Mouse (Mus musculus) hindbrain, embryonic 15.5 days (tissue): Measurements from ENCODE around the gene Atxn1. TPM values are rescaled to one million over a fixed set of nuclear protein-coding genes. Genes with fewer than 3 reads are reported as not detected.

Source experiments
- ATAC-seq: fragments of 200-750 bp; cut with Nextera tagmentation; 2 replicates; pipeline ENCODE4 v1.8.0; 2017; ENCODE audit warnings: low read depth, moderate number of reproducible peaks, moderate TSS enrichment; ENCODE audit not compliant: low FRiP score
- H3K27ac ChIP-seq: fragments of 300-500 bp; sonication (generic); replicated peaks from 2 replicates; pipeline ENCODE4 v1.5.1; 2015; ENCODE audit warnings: mild to moderate bottlenecking, inconsistent platforms
- H3K27me3 ChIP-seq: fragments of 300-500 bp; sonication (generic); 2 replicates; pipeline ENCODE4 v1.6.1; 2015; ENCODE audit warnings: control low read depth, inconsistent platforms
- H3K36me3 ChIP-seq: fragments of 300-500 bp; sonication (generic); 2 replicates; pipeline ENCODE4 v1.6.1; 2015; ENCODE audit warnings: control low read depth, inconsistent platforms
- H3K4me1 ChIP-seq: fragments of 300-500 bp; sonication (generic); replicated peaks from 2 replicates; pipeline ENCODE4 v1.6.1; 2015; ENCODE audit warnings: control low read depth, inconsistent platforms
- H3K4me2 ChIP-seq: fragments of 300-500 bp; sonication (generic); 2 replicates; pipeline ENCODE4 v1.6.1; 2015; ENCODE audit warnings: moderate library complexity, mild to moderate bottlenecking, inconsistent platforms
- H3K4me3 ChIP-seq: fragments of 300-500 bp; sonication (generic); 2 replicates; pipeline ENCODE4 v1.5.1; 2015; ENCODE audit warnings: mild to moderate bottlenecking, inconsistent platforms
- H3K9ac ChIP-seq: fragments of 300-500 bp; sonication (generic); 2 replicates; pipeline ENCODE4 v1.6.1; 2015; ENCODE audit warnings: inconsistent platforms
- H3K9me3 ChIP-seq: fragments of 300-500 bp; sonication (generic); 2 replicates; pipeline ENCODE4 v1.6.1; 2016; ENCODE audit warnings: control low read depth, inconsistent platforms
- WGBS: fragments of 180-500 bp; shearing (Covaris S2); methylation state at CpG from one replicate; pipeline ENCODE4 v1.1.7; 2015; 5-methylcytosine and 5-hydroxymethylcytosine counted together
- polyA plus RNA-seq: library from polyadenylated mRNA; unstranded; fragments of >200 nt; fragmentation: Nextera tagmentation; extraction: Ambion mirVana; gene quantifications from 2 replicates; pipeline ENCODE4 v1.2.1, GENCODE M21; 2015

The Atxn1 gene
- polyA plus RNA-seq, 1 experiment from 2014 or later: 8.1 TPM

GRCm38 (mm10) chr13:45974651-45975050 lies 9.8 kb upstream of the Atxn1 start:
- Histone ChIP-seq H3K4me2 (no peak overlapping the region), H3K4me3 (no peak overlapping the region), H3K9ac (no peak overlapping the region), H3K36me3 (no peaks in the 10 kb centered on the region), H3K4me1 (0 out of 2 replicates have a peak, but pooled peaks cover 3% of the 10 kb centered on the region), H3K27ac (no peak overlapping the region), H3K27me3 (no peaks in the 10 kb centered on the region), H3K9me3 (no peaks in the 10 kb centered on the region)
- 69% methylated on average over 3 of the region's 3 CpGs for WGBS
- ATAC-seq: no peak

- Histone ChIP-seq H3K27ac (no peak overlapping the region), H3K36me3 (no peaks in the 10 kb centered on the region), H3K4me2 (no peak overlapping the region), H3K9me3 (no peaks in the 10 kb centered on the region), H3K4me3 (no peak overlapping the region), H3K9ac (no peak overlapping the region), H3K27me3 (no peaks in the 10 kb centered on the region), H3K4me1 (0 out of 2 replicates have a peak, but pooled peaks cover 3% of the 10 kb centered on the region)
- ATAC-seq: no peak
- 53% methylated on average over 7 of the region's 7 CpGs for WGBS
These were observed 9.2 kb upstream of the Atxn1 start for GRCm38 (mm10) chr13:45973972-45974490.

GRCm38 (mm10) chr13:45970920-45971536 lies 6.2 kb upstream of the Atxn1 start:
- no peak overlapping the region for H3K4me2 ChIP-seq
- WGBS: 64% methylated on average over 12 of the region's 12 CpGs

GRCm38 (mm10) chr13:45968206-45968605 lies 3.4 kb upstream of the Atxn1 start:
- no peaks in the 10 kb centered on the region for H3K27me3 ChIP-seq
- WGBS: 68% methylated on average over 4 of the region's 4 CpGs
- H3K27ac ChIP-seq: no peak overlapping the region
- no peaks in the 10 kb centered on the region for H3K36me3 ChIP-seq
- H3K9ac ChIP-seq: no peak overlapping the region
- H3K4me3 ChIP-seq: no peak overlapping the region
- H3K4me1 ChIP-seq: peaks cover 16% of the 10 kb centered on the region
- H3K9me3 ChIP-seq: no peaks in the 10 kb centered on the region
- ATAC-seq: no peak
- H3K4me2 ChIP-seq: no peak overlapping the region

More at GRCm38 (mm10) chr13:45970920-45971536, 6.2 kb upstream of the Atxn1 start:
- Histone ChIP-seq H3K4me1 (peaks cover 11% of the 10 kb centered on the region), H3K27ac (no peak overlapping the region), H3K4me3 (no peak overlapping the region), H3K27me3 (no peaks in the 10 kb centered on the region), H3K9ac (no peak overlapping the region), H3K36me3 (no peaks in the 10 kb centered on the region), H3K9me3 (no peaks in the 10 kb centered on the region)
- no peak for ATAC-seq

GRCm38 (mm10) chr13:45967371-45967770 lies 2.6 kb upstream of the Atxn1 start:
- Histone ChIP-seq H3K27ac (no peak overlapping the region), H3K27me3 (no peaks in the 10 kb centered on the region), H3K4me3 (no peak overlapping the region), H3K4me2 (no peak overlapping the region), H3K4me1 (peaks cover 23% of the 10 kb centered on the region), H3K36me3 (no peaks in the 10 kb centered on the region), H3K9ac (no peak overlapping the region), H3K9me3 (no peaks in the 10 kb centered on the region)
- ATAC-seq: no peak
- 70% methylated on average over 3 of the region's 3 CpGs for WGBS

- WGBS: 2% methylated on average over 14 of the region's 14 CpGs
- Histone ChIP-seq H3K36me3 (no peaks in the 10 kb centered on the region), H3K27me3 (no peaks in the 10 kb centered on the region), H3K4me2 (peak overlapping the region; percentile 95), H3K4me1 (peaks cover 30% of the 10 kb centered on the region), H3K27ac (0 out of 2 replicates have a peak overlapping the region, but pooled peaks have one; percentile 34), H3K4me3 (peak overlapping the region; percentile 85), H3K9ac (no peak overlapping the region), H3K9me3 (no peaks in the 10 kb centered on the region)
- ATAC-seq: no peak
These were observed 1.8 kb upstream of the Atxn1 start for GRCm38 (mm10) chr13:45966586-45966985.

- ATAC-seq: peak; percentile 9; the same call in 1 of the 2 replicates
- H3K27ac ChIP-seq: peak overlapping the region; percentile 95
- under 1% methylated on average over 41 of the region's 41 CpGs for WGBS
- H3K9me3 ChIP-seq: no peaks in the 10 kb centered on the region
- H3K4me3 ChIP-seq: peak overlapping the region; percentile 85
- H3K9ac ChIP-seq: peak overlapping the region; percentile 94
- peak overlapping the region; percentile 95 for H3K4me2 ChIP-seq
- H3K36me3 ChIP-seq: no peaks in the 10 kb centered on the region
- H3K4me1 ChIP-seq: peaks cover 36% of the 10 kb centered on the region
- no peaks in the 10 kb centered on the region for H3K27me3 ChIP-seq
These were observed 1.0 kb upstream of the Atxn1 start for GRCm38 (mm10) chr13:45965594-45966432.

- peak overlapping the region; percentile 85 for H3K4me3 ChIP-seq
- H3K27me3 ChIP-seq: no peaks in the 10 kb centered on the region
- peak overlapping the region; percentile 95 for H3K4me2 ChIP-seq
- peak overlapping the region; percentile 95 for H3K27ac ChIP-seq
- H3K9me3 ChIP-seq: no peaks in the 10 kb centered on the region
- peak overlapping the region; percentile 94 for H3K9ac ChIP-seq
- 0% methylated on average over 33 of the region's 39 CpGs for WGBS
- ATAC-seq: peak; percentile 29
- peaks cover 47% of the 10 kb centered on the region for H3K4me1 ChIP-seq
- no peaks in the 10 kb centered on the region for H3K36me3 ChIP-seq
These were observed 416 bp downstream of the Atxn1 start for GRCm38 (mm10) chr13:45964331-45964852.

GRCm38 (mm10) chr13:45963497-45964330 lies 1.1 kb downstream of the Atxn1 start:
- ATAC-seq: peak; percentile 36
- H3K4me3 ChIP-seq: peak overlapping the region; percentile 85
- no peaks in the 10 kb centered on the region for H3K27me3 ChIP-seq
- H3K4me2 ChIP-seq: peak overlapping the region; percentile 95
- H3K4me1 ChIP-seq: peaks cover 47% of the 10 kb centered on the region
- under 1% methylated on average over 70 of the region's 95 CpGs for WGBS
- H3K27ac ChIP-seq: peak overlapping the region; percentile 95
- no peaks in the 10 kb centered on the region for H3K36me3 ChIP-seq
- peak overlapping the region; percentile 94 for H3K9ac ChIP-seq
- H3K9me3 ChIP-seq: no peaks in the 10 kb centered on the region

- Histone ChIP-seq H3K4me1 (peaks cover 47% of the 10 kb centered on the region), H3K27me3 (no peaks in the 10 kb centered on the region)
- WGBS: 5% methylated on average over 5 of the region's 5 CpGs
These were observed 2.0 kb downstream of the Atxn1 start for GRCm38 (mm10) chr13:45962776-45963175.

GRCm38 (mm10) chr13:45961871-45962630 lies 2.8 kb downstream of the Atxn1 start:
- Histone ChIP-seq H3K4me1 (peaks cover 47% of the 10 kb centered on the region), H3K36me3 (no peaks in the 10 kb centered on the region), H3K4me3 (peak overlapping the region; percentile 85), H3K27me3 (no peaks in the 10 kb centered on the region), H3K9ac (peak overlapping the region; percentile 94; the same call in 1 of the 2 replicates), H3K4me2 (peak overlapping the region; percentile 95), H3K27ac (peak overlapping the region; percentile 95; the same call in 1 of the 2 replicates), H3K9me3 (no peaks in the 10 kb centered on the region)
- 10% methylated on average over 9 of the region's 9 CpGs for WGBS
- no peak for ATAC-seq

More at GRCm38 (mm10) chr13:45962776-45963175, 2.0 kb downstream of the Atxn1 start:
- no peaks in the 10 kb centered on the region for H3K36me3 ChIP-seq
- no peaks in the 10 kb centered on the region for H3K9me3 ChIP-seq
- peak overlapping the region; percentile 95 for H3K4me2 ChIP-seq
- peak overlapping the region; percentile 95 for H3K27ac ChIP-seq
- peak overlapping the region; percentile 94 for H3K9ac ChIP-seq
- H3K4me3 ChIP-seq: peak overlapping the region; percentile 85
- no peak for ATAC-seq
